In genomic region chr1:185193509-185193908, GRCm38 (mm10) we compare ENCODE assay signal across 8 mouse cellular contexts. TPM values are rescaled to one million over a fixed set of nuclear protein-coding genes. Genes with fewer than 3 reads are reported as not detected.
DNase-seq lines count a peak whose midpoint lies in the region; ATAC-seq and TF ChIP-seq lines count a peak whose summit lies in the region.

No protein-coding gene starts in this region.

- H3K4me1 ChIP-seq in forebrain, embryonic 11.5 days (replicated peaks; ENCODE audit: control insufficient read depth, insufficient read depth, low read length) = no peaks in the 10 kb centered on the region
- H3K4me1 ChIP-seq in intestine, embryonic 15.5 days (replicated peaks) = 0 out of 2 replicates have a peak, but pooled peaks cover 3% of the 10 kb centered on the region
- no peaks in the 10 kb centered on the region for H3K4me1 ChIP-seq in lung, adult 2 months (ENCODE audit: control insufficient read depth, insufficient read depth, low read length)
- no peaks in the 10 kb centered on the region for H3K4me1 ChIP-seq in neural tube, embryonic 15.5 days

- H3K27ac ChIP-seq in forebrain, embryonic 11.5 days (ENCODE audit: low read depth, low read length) = no peak overlapping the region
- H3K27ac ChIP-seq in intestine, embryonic 15.5 days = no peak overlapping the region
- H3K27ac ChIP-seq in neural tube, embryonic 15.5 days (replicated peaks) = no peak overlapping the region

- H3K4me2 ChIP-seq in forebrain, embryonic 11.5 days (ENCODE audit: low read depth, low read length, severe bottlenecking) = no peak overlapping the region
- peak overlapping the region; percentile 29; the same call in 1 of the 2 replicates for H3K4me2 ChIP-seq in intestine, embryonic 15.5 days (replicated peaks)
- peak overlapping the region; percentile 37 for H3K4me2 ChIP-seq in neural tube, embryonic 15.5 days

- H3K9ac ChIP-seq in forebrain, embryonic 11.5 days (ENCODE audit: low read length) = no peak overlapping the region
- no peak overlapping the region for H3K9ac ChIP-seq in intestine, embryonic 15.5 days
- no peak overlapping the region for H3K9ac ChIP-seq in neural tube, embryonic 15.5 days (replicated peaks)

- peak; percentile 82 for ATAC-seq in activated CD4-positive, CD25-positive, alpha-beta regulatory T cell, adult 4 months
- ATAC-seq in forebrain, embryonic 11.5 days (replicated peaks; ENCODE audit: low FRiP score) = peak; percentile 73
- ATAC-seq in intestine, embryonic 15.5 days = peak; percentile 82
- ATAC-seq in neural tube, embryonic 15.5 days (ENCODE audit: low FRiP score) = no peak; the same call in 1 of the 2 replicates

- H3K9me3 ChIP-seq in forebrain, embryonic 11.5 days (ENCODE audit: control insufficient read depth, low read length) = no peaks in the 10 kb centered on the region
- no peaks in the 10 kb centered on the region for H3K9me3 ChIP-seq in intestine, embryonic 15.5 days
- H3K9me3 ChIP-seq in neural tube, embryonic 15.5 days (replicated peaks) = no peaks in the 10 kb centered on the region

- H3K36me3 ChIP-seq in forebrain, embryonic 11.5 days (ENCODE audit: control insufficient read depth, insufficient read depth, low read length) = no peaks in the 10 kb centered on the region
- H3K36me3 ChIP-seq in intestine, embryonic 15.5 days = no peaks in the 10 kb centered on the region
- H3K36me3 ChIP-seq in neural tube, embryonic 15.5 days = no peaks in the 10 kb centered on the region

- H3K27me3 ChIP-seq in forebrain, embryonic 11.5 days (ENCODE audit: control insufficient read depth, insufficient read depth, low read length) = no peaks in the 10 kb centered on the region
- H3K27me3 ChIP-seq in intestine, embryonic 15.5 days (replicated peaks) = no peaks in the 10 kb centered on the region
- H3K27me3 ChIP-seq in neural tube, embryonic 15.5 days (replicated peaks) = no peaks in the 10 kb centered on the region

- TF ChIP-seq POLR2A in lung, adult 2 months (IDR thresholded peaks at IDR 0.05; ENCODE audit: borderline replicate concordance, extremely low read depth, low read depth, low read length) = no peak

- H3K4me3 ChIP-seq in forebrain, embryonic 11.5 days (ENCODE audit: low read depth, low read length) = no peak overlapping the region
- no peak overlapping the region for H3K4me3 ChIP-seq in intestine, embryonic 15.5 days (replicated peaks)
- no peak overlapping the region for H3K4me3 ChIP-seq in lung, adult 2 months (replicated peaks; ENCODE audit: extremely low read depth, low read depth, low read length)
- no peak overlapping the region for H3K4me3 ChIP-seq in neural tube, embryonic 15.5 days (replicated peaks)

- peak; percentile 41; the same call in 1 of the 2 replicates for TF ChIP-seq CTCF in lung, adult 2 months (IDR thresholded peaks at IDR 0.05; ENCODE audit: insufficient read depth, low read length)

- peak; percentile 12 for DNase-seq in spleen, adult 12 weeks (ENCODE audit: low spot score)
- no peak for DNase-seq in spleen, postnatal 4 days (ENCODE audit: low spot score in 2 of 2)
- no peak for DNase-seq in forebrain, embryonic 11.5 days (ENCODE audit: low spot score)
- DNase-seq in lung, adult 2 months = no peak
- DNase-seq in spleen, adult 18-20 months = no peak

- 17% methylated on average over 10 of the region's 10 CpGs for WGBS in forebrain, embryonic 11.5 days
- 13% methylated on average over 10 of the region's 10 CpGs for WGBS in intestine, embryonic 15.5 days
- 8% methylated on average over 10 of the region's 10 CpGs for WGBS in lung, adult 2 months
- 10% methylated on average over 10 of the region's 10 CpGs for WGBS in neural tube, embryonic 15.5 days

RNA-seq across cellular contexts. Expression of gene Rab3gap2, which starts 10.4 kb away (rescaled TPM):
- 10 to 100 TPM; 12.8 to 15.0 TPM for polyA plus RNA-seq in activated CD4-positive, CD25-positive, alpha-beta regulatory T cell, adult 4 months (2017; shearing (Covaris generic))
- polyA plus RNA-seq in forebrain, embryonic 11.5 days (2014; fragmentation: Nextera tagmentation; extraction: Ambion mirVana) = 23.5 and 23.9 TPM in 2 replicates
- polyA plus RNA-seq in intestine, embryonic 15.5 days (2015; fragmentation: Nextera tagmentation; extraction: Ambion mirVana) = 24.5 and 24.6 TPM in 2 replicates
- polyA plus RNA-seq in lung, adult 2 months (2012; rRNA removed) = 16.2 and 20.3 TPM in 2 replicates
- polyA plus RNA-seq in neural tube, embryonic 15.5 days (2015; fragmentation: Nextera tagmentation; extraction: Ambion mirVana) = 23.8 and 24.5 TPM in 2 replicates
